Mouse (Mus musculus) frontal cortex, adult (tissue): ENCODE results near the gene Olfr507.
"Not testable (repeated sequence)": the region's sequence is repeated elsewhere in the genome, so short reads cannot be mapped to it uniquely, and the experiment has no call there.

Source experiments
- ATAC-seq: cut with Nextera tagmentation; 2 replicates; pipeline ENCODE4 v1.9.2; 2017; ENCODE audit warnings: mild to moderate bottlenecking, moderate library complexity, mixed read lengths; ENCODE audit not compliant: low TSS enrichment

The Olfr507 gene

GRCm38 (mm10) chr7:108621514-108621913 is at the start of gene Olfr507:
Olfr507 (plus strand) TSS chr7:108621814.
- no peak for ATAC-seq

DNA sequence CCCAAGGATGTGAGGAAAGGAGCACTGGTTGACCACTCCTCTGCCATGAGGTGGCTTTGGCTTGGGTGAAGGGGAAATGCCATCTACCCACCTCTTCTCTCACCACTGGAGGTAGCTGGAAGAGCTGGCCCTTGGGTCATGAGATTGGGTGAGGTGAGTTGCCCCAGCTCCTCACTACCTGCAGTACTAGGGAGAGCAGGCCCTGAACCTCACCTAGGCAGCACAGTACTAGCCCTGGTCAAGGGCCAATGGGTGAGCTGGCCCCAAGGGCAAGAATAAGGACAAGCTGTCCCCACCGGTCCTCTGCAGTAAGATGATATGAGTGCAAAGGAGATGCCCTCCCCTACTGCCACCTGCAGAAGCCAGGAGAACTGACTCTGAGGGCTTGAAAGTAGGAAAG is 31.8 kb upstream of the Olfr507 start:
- ATAC-seq: no peak

GRCm38 (mm10) chr7:108601916-108602315 is 19.7 kb upstream of the Olfr507 start:
- not testable (repeated sequence) for ATAC-seq

GRCm38 (mm10) chr7:108610487-108610886 is 11.1 kb upstream of the Olfr507 start, which contains the start of gene Olfr506:
Olfr506 (plus strand) TSS chr7:108610787.
- no peak for ATAC-seq

DNA sequence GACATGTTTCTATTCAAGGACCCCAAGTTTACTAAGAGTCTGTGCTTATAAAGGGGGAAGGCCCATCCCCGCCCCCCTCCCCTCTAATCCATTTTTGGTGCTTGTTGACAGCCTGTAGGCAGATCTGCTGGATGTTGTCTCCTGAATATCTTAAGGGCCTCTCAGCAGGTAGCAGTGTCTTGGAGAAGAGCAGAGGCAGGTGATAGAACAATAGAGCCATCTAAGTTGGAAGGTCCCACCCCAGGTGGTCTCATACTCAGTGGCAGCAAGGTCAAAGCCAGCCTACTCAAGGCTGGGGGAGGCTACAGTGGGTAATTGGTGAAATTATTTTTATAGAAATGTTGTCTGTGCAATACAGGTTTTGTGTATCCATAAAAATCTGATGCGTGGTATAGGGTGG is 7.5 kb upstream of the Olfr507 start:
- ATAC-seq: no peak

DNA sequence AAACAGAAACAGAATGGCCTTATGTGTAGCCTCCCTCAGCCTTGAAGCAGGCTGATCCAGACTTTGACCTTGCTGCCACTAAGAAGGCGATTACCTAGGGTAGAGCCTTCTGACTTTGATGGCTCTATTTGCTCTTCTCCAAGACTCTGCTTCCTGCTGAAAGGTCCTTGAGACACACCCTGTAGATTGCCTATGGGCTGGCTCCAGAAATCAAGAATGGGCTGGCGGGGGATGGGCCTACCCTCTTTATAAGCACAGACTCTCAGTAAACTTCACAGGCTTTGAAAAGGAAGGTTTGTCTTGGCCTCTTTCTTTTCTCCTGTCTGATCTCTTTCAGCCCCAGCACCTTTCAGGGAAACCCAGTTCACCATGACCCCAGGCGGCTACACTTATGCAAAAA is 4.8 kb upstream of the Olfr507 start:
- not testable (repeated sequence) for ATAC-seq

DNA sequence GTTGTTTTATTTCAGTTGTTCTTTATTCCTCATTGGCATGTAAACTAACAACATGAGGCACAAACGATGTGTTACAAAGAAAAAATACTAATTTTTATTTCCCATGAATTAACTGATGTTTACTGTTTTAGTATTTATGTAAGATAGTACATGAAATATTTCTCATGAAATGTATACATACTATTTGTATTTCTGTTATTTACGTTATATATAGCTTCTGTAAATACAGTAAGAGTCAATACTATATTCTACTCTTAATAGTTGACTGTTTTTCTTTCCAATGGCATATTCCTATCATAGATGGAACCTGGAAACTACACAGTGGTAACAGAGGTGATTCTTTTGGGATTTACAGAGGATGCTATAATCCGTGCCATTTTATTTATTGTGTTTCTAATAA is 8.1 kb downstream of the Olfr507 start, which contains the start of gene Olfr508:
Olfr508 (plus strand) TSS at position 301 of the 400 bp plus-strand sequence.
- no peak for ATAC-seq

DNA sequence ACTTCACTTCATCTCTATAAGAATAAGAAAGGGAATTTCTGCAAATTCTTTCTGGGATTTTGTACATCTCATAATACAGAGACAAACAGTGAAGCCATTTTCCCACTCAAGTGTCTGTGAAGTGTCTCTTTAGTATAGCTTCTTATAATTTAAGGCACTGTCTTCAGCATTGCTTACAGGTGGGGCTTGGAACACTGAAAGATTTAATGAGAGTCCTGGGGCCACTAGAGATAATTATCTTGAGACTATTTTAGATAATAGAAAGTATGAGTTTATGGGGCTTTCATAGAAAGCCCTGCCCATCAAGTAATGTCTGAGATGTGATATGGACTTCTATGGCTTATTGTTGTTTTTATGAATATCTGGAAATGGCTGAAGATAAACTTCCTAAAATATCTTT is 30.2 kb downstream of the Olfr507 start, which contains the start of gene Olfr509:
Olfr509 (minus strand) TSS at position 101 of the 400 bp plus-strand sequence.
- no peak for ATAC-seq

- no peak for ATAC-seq
Observed at GRCm38 (mm10) chr7:108662419-108662818, 40.8 kb downstream of the Olfr507 start.

DNA sequence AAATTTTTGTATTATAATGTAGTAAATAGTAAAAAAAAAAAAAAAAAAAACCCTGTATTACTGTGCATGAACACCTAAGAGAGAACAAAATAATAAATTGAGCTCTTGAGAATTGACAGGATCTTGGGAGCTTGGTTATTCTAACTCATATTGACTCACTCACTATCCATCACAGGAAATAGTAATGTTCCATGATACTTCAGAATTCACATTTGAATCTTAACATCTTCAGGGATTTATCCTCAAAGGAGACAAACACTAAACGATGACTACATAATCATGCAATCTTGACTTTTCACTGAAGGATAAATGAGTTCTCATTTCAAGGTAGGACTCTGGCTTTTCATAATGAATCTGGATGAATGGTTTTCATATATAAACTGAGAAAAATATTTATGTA is 44.5 kb downstream of the Olfr507 start, which contains the start of gene Olfr510:
Olfr510 (plus strand) TSS at position 301 of the 400 bp plus-strand sequence.
- ATAC-seq: no peak

- ATAC-seq: no peak
Observed at GRCm38 (mm10) chr7:108671058-108671457, 49.4 kb downstream of the Olfr507 start.
